Mouse (Mus musculus): Measurements from ENCODE around the gene Hoxa6. TPM values are rescaled to one million over a fixed set of nuclear protein-coding genes. Genes with fewer than 3 reads are reported as not detected.
A peak's percentile ranks its signal among the peaks of the same experiment; 100 is the strongest.

Hoxa6 gene
- polyA plus RNA-seq (2014; fragmentation: Nextera tagmentation; extraction: Ambion mirVana) = not detected in 2 replicates

DNA sequence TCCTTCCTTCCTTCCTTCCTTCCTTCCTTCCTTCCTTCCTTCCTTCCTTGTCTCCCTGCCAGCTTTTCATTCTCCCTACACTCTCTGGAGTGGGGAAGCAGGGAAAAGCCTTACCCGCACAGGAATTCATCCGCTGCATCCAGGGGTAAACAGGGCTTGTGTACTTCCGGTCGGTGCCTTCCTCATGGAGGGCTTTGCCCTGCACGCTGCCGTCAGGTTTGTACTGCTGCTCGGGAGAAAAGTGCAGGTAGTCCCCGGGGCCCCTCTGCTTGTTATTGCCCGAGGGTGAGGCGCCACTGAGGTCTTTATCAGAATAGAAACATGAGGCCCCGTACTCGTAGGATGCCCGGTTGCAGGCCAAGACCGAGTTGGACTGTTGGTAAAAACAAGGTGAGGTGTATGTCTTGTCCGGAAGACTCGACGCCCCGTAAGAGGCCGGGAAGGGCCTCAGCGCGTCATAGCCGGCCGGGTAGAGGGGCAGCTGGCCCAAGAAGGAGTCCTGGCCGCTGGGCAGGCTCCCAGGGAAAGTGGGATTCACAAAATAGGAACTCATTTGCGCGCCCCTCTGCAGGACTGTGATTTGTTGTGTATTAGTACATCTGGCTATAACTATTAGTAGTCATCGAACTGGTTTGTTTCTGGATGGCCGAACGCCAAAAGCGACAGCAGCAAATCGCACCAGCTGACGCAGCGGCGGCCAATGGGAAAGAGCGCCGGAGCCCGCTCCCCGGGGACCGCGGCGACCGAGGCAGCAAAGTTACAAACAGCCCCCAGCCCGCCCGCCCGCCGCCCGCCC lies at the start of gene Hoxa6:
TSS of gene Hoxa6 (minus strand) at position 651 of the 796 bp plus-strand sequence.
- WGBS = 2% methylated on average over 44 of the region's 47 CpGs
- peaks cover 99% of the 10 kb centered on the region for H3K27me3 ChIP-seq (ENCODE audit: control insufficient read depth, insufficient read depth, low read length)
- H3K36me3 ChIP-seq (ENCODE audit: control insufficient read depth, insufficient read depth, low read length) = no peaks in the 10 kb centered on the region
- H3K4me2 ChIP-seq (ENCODE audit: low read length) = no peak within 1 kb of the TSS
- H3K9ac ChIP-seq (replicated peaks; ENCODE audit: low read length) = no peak within 1 kb of the TSS
- no peak for ATAC-seq (ENCODE audit: low FRiP score, low TSS enrichment)
- no peaks in the 10 kb centered on the region for H3K4me1 ChIP-seq (ENCODE audit: control insufficient read depth, insufficient read depth, low read length)
- no peak for DNase-seq
- H3K4me3 ChIP-seq (replicated peaks; ENCODE audit: low read depth, low read length) = no peak within 1 kb of the TSS
- H3K9me3 ChIP-seq (ENCODE audit: control insufficient read depth, low read length) = no peaks in the 10 kb centered on the region
- no peak within 1 kb of the TSS for H3K27ac ChIP-seq (replicated peaks; ENCODE audit: low read depth, low read length)

DNA sequence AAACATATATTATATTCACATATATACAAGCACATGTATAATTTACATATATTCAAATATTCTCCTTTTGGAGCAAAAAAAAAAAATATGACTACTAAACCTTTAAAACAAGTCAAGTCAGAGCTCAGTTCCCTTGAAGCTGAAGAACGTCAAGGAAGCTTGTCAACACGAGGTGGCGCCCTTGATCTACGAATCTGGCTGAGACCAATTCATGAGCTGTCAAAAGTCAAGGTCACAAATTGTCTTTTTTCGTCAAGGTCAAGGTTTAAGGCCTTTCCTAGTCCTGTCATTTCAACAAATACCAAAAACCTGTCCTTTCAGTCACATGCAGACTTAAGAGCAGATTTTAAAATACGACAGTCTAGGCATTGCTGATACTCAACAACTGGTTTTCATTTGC lies 48.4 kb upstream of the Hoxa6 start:
- DNase-seq (peak; percentile 94), ATAC-seq (ENCODE audit: low FRiP score, low TSS enrichment) (no peak)
- Histone ChIP-seq H3K4me3 (replicated peaks; ENCODE audit: low read depth, low read length) (no peak overlapping the region), H3K9ac (replicated peaks; ENCODE audit: low read length) (no peak overlapping the region), H3K27me3 (ENCODE audit: control insufficient read depth, insufficient read depth, low read length) (peaks cover 87% of the 10 kb centered on the region), H3K4me2 (ENCODE audit: low read length) (no peak overlapping the region), H3K27ac (replicated peaks; ENCODE audit: low read depth, low read length) (no peak overlapping the region), H3K36me3 (ENCODE audit: control insufficient read depth, insufficient read depth, low read length) (no peaks in the 10 kb centered on the region), H3K4me1 (ENCODE audit: control insufficient read depth, insufficient read depth, low read length) (no peaks in the 10 kb centered on the region), H3K9me3 (ENCODE audit: control insufficient read depth, low read length) (no peaks in the 10 kb centered on the region)
- whole genome bisulfite sequencing = 0% methylated on average over 6 of the region's 6 CpGs

DNA sequence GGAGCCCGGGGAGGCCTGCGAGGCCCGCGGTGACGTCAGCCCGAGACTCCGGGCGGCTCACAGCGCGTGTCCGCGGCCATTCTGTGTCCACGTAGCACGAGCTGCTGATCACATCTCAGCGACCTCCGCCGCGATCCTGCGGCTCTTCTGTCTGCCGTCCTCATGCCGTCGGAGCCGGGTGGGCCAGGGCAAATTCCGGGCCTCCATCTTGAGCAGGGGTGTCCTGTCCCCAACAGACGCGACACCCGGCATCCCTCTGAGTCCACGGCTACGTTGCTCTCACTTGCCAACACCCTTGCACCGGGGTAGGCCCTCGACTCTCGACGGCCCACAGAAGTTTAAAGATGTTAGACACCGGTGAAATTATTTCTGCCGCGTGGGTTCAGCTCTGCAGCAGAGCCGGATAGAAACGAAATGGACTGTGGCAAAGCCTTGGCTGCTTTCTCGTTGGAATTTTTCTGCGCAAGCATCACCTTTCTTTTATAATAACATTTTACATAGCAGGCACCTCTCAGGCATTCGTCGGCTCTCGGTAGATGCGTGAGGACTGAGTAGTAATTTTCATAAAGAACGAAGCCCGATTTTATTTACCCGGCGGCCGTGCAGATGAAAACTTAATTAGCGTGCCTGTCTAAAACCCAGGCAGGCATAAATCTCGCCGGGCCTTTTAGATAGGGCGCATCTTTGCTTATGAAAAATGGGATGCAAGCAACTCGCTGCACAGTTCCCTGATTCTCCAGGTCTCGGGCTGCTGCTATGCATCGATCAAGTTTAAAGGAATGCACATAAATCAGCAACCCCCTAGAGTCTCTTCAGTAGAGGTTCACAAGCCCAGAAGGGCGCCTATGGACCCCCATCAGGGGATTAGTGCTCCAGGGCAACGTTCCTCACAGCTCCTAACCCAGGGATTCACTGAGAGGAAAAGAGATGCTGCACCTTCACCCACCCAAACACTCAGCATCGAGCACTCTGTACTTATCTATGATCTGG lies 45.3 kb upstream of the Hoxa6 start:
- under 1% methylated on average over 59 of the region's 59 CpGs for WGBS
- H3K27me3 ChIP-seq (ENCODE audit: control insufficient read depth, insufficient read depth, low read length) = peaks cover 94% of the 10 kb centered on the region

DNA sequence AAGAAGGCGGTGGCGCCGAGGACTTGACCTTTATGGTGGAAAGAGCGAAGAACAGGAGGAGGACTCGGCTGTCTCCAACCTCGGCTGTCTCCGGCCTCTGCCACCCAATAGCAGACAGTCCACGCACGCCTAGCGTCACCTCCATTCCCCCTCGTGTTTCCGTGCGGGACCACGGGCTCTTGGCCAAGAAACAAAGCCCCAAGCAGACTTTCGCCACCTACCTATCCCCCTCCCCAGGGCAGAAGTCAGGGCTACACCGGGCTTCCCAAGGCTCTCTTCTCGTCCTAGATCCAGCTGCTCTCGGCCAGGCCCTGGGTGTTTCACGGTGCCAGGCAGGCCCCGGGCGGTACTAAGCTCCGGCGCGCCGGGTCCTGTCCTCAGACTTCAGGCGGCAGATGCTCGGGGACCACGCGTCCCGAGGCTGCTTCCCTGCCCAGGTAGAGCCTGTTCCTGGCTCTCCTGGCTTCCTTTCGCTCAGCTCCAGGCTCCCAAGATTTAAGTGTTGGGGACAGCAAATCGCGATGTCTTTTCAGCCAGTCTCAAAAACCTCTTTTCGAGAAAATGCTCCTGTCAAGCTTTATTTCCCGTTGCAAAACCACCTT lies 44.4 kb upstream of the Hoxa6 start:
- DNase-seq = no peak
- WGBS = under 1% methylated on average over 35 of the region's 35 CpGs
- no peak overlapping the region for H3K4me3 ChIP-seq (replicated peaks; ENCODE audit: low read depth, low read length)

More for the DNA sequence above, 45.3 kb upstream of the Hoxa6 start:
- Histone ChIP-seq H3K27ac (replicated peaks; ENCODE audit: low read depth, low read length) (no peak overlapping the region), H3K4me2 (ENCODE audit: low read length) (no peak overlapping the region), H3K4me3 (replicated peaks; ENCODE audit: low read depth, low read length) (no peak overlapping the region), H3K9ac (replicated peaks; ENCODE audit: low read length) (no peak overlapping the region), H3K4me1 (ENCODE audit: control insufficient read depth, insufficient read depth, low read length) (no peaks in the 10 kb centered on the region), H3K9me3 (ENCODE audit: control insufficient read depth, low read length) (no peaks in the 10 kb centered on the region), H3K36me3 (ENCODE audit: control insufficient read depth, insufficient read depth, low read length) (no peaks in the 10 kb centered on the region)
- no peak for DNase-seq
- no peak for ATAC-seq (ENCODE audit: low FRiP score, low TSS enrichment)

DNA sequence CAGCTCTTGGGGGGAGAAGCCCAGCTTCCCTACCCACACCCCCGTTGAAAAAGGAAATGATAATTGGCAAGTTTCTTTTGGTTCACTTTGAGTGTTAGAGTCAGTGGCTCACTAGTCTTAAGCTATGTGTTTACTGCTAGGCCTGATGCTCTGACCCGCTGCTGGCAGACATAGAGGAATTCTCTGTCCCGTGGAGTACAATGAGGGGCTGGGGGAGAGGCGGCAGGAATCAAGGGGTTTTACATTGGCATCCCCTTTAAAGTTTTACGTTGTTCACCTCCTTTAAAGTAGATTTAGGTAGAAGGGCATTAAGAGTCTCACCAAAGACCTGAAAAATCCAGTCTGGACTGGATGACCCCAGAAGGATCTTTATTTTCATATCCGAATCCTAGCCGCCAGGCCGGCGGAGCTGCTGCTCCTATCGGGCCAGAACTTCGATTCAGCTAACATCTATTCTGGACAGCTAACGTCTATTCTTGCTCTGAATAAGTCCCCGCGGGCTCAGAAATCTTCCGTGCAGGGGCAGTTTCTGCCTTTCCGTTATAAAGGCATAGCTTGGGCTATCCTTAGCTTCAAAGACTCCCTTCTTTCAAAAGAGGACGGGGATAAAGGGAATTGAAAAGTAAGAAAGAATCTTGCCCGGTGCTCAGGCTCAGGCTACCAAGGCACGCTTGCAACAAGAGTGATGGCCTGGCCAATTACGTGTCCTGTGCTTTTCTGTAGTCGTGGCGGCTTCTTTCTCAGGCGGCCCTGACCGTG lies 43.7 kb upstream of the Hoxa6 start:
- Histone ChIP-seq H3K4me1 (ENCODE audit: control insufficient read depth, insufficient read depth, low read length) (no peaks in the 10 kb centered on the region), H3K9ac (replicated peaks; ENCODE audit: low read length) (no peak overlapping the region), H3K27ac (replicated peaks; ENCODE audit: low read depth, low read length) (no peak overlapping the region), H3K4me2 (ENCODE audit: low read length) (no peak overlapping the region), H3K36me3 (ENCODE audit: control insufficient read depth, insufficient read depth, low read length) (no peaks in the 10 kb centered on the region), H3K9me3 (ENCODE audit: control insufficient read depth, low read length) (no peaks in the 10 kb centered on the region), H3K27me3 (ENCODE audit: control insufficient read depth, insufficient read depth, low read length) (peaks cover 94% of the 10 kb centered on the region), H3K4me3 (replicated peaks; ENCODE audit: low read depth, low read length) (no peak overlapping the region)
- under 1% methylated on average over 24 of the region's 24 CpGs for WGBS
- DNase-seq (no peak), ATAC-seq (ENCODE audit: low FRiP score, low TSS enrichment) (no peak)

More for the DNA sequence above, 44.4 kb upstream of the Hoxa6 start:
- ATAC-seq (ENCODE audit: low FRiP score, low TSS enrichment) = no peak
- H3K9ac ChIP-seq (replicated peaks; ENCODE audit: low read length) = no peak overlapping the region
- H3K4me1 ChIP-seq (ENCODE audit: control insufficient read depth, insufficient read depth, low read length) = no peaks in the 10 kb centered on the region
- H3K4me2 ChIP-seq (ENCODE audit: low read length) = no peak overlapping the region
- H3K9me3 ChIP-seq (ENCODE audit: control insufficient read depth, low read length) = no peaks in the 10 kb centered on the region
- no peak overlapping the region for H3K27ac ChIP-seq (replicated peaks; ENCODE audit: low read depth, low read length)
- H3K27me3 ChIP-seq (ENCODE audit: control insufficient read depth, insufficient read depth, low read length) = peaks cover 94% of the 10 kb centered on the region
- H3K36me3 ChIP-seq (ENCODE audit: control insufficient read depth, insufficient read depth, low read length) = no peaks in the 10 kb centered on the region

DNA sequence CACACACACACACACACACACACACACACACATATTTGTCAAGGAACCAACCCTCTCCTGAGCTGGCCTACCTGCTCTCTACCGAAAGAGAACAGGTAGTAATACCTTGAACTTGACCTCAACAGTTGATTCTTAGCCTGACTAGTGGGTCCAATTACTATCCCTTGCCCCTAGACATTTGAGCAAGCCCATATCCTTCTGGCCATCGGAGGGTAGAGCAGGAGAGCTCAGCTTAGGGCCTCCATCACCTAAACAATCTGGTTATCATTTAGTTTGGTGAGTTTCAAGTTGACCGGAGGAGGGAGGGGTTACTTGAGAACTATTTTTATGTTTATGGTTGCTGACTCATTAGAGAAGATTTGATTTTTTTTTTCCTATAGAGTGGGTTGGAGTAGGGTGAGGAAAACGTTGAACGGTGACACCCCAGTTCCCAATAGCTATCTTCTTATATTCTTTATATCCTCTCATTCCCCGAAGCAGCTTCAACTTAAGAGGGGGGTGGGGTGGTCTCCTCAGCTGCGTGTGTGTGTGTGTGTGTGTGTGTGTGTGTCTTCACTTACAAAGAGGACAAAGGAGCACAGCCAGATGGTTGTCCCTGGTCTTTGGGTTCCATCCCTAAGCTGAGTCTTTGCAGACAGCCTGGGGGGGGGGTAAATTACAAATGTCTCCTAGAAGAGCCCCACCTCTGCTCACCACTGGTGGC lies 42.8 kb upstream of the Hoxa6 start:
- Histone ChIP-seq H3K27me3 (ENCODE audit: control insufficient read depth, insufficient read depth, low read length) (peaks cover 95% of the 10 kb centered on the region), H3K4me3 (replicated peaks; ENCODE audit: low read depth, low read length) (no peak overlapping the region), H3K9me3 (ENCODE audit: control insufficient read depth, low read length) (no peaks in the 10 kb centered on the region), H3K9ac (replicated peaks; ENCODE audit: low read length) (no peak overlapping the region), H3K4me2 (ENCODE audit: low read length) (no peak overlapping the region), H3K36me3 (ENCODE audit: control insufficient read depth, insufficient read depth, low read length) (no peaks in the 10 kb centered on the region), H3K27ac (replicated peaks; ENCODE audit: low read depth, low read length) (no peak overlapping the region), H3K4me1 (ENCODE audit: control insufficient read depth, insufficient read depth, low read length) (no peaks in the 10 kb centered on the region)
- WGBS = 8% methylated on average over 7 of the region's 7 CpGs
- ATAC-seq (ENCODE audit: low FRiP score, low TSS enrichment) (no peak), DNase-seq (no peak)

DNA sequence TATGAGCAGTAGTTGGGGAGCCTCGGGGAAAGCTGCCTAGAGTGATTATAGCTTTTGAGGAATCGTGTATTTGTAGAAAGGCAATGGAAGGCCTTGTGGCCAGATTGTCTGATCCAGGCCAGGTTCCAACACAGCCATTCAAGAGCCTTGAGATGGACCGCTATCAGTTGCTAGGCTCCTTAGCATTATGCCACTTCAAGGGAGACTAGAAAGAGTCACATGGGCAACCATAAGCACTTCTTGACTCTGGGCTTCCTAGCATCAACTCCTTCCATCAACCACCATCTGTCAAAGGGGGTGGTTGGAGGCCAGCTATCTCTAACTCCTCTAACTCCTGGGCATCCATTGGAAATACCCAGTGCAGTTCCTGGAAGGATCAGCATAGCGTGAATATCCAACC lies 41.3 kb upstream of the Hoxa6 start:
- Histone ChIP-seq H3K9me3 (ENCODE audit: control insufficient read depth, low read length) (no peaks in the 10 kb centered on the region), H3K4me1 (ENCODE audit: control insufficient read depth, insufficient read depth, low read length) (no peaks in the 10 kb centered on the region), H3K36me3 (ENCODE audit: control insufficient read depth, insufficient read depth, low read length) (no peaks in the 10 kb centered on the region), H3K4me2 (ENCODE audit: low read length) (no peak overlapping the region), H3K27ac (replicated peaks; ENCODE audit: low read depth, low read length) (no peak overlapping the region), H3K27me3 (ENCODE audit: control insufficient read depth, insufficient read depth, low read length) (peaks cover 96% of the 10 kb centered on the region), H3K4me3 (replicated peaks; ENCODE audit: low read depth, low read length) (no peak overlapping the region), H3K9ac (replicated peaks; ENCODE audit: low read length) (no peak overlapping the region)
- DNase-seq = no peak
- no peak for ATAC-seq (ENCODE audit: low FRiP score, low TSS enrichment)
- WGBS = 2% methylated on average over 4 of the region's 4 CpGs

DNA sequence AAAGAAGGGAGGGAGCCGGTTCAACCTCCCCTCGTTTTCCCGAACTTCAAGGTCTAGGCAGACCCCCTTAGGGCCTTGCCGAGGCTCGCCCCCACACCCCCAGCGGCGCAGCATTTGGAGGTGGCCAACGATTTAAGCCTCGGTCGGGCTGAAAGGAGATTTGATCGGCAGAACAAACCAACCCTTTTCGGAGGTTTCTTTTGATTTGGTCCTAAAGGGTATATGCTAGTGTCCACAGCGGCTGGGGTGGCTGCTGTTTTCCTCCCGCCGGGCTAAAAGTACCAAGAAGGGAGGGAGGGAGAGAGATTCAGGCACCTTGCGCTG lies 40.9 kb upstream of the Hoxa6 start:
- no peak overlapping the region for H3K4me3 ChIP-seq (replicated peaks; ENCODE audit: low read depth, low read length)
- WGBS = 1% methylated on average over 16 of the region's 16 CpGs
- DNase-seq (no peak), ATAC-seq (ENCODE audit: low FRiP score, low TSS enrichment) (no peak)
- no peak overlapping the region for H3K9ac ChIP-seq (replicated peaks; ENCODE audit: low read length)
- H3K4me2 ChIP-seq (ENCODE audit: low read length) = no peak overlapping the region
- H3K9me3 ChIP-seq (ENCODE audit: control insufficient read depth, low read length) = no peaks in the 10 kb centered on the region
- H3K27me3 ChIP-seq (ENCODE audit: control insufficient read depth, insufficient read depth, low read length) = peaks cover 98% of the 10 kb centered on the region
- no peaks in the 10 kb centered on the region for H3K36me3 ChIP-seq (ENCODE audit: control insufficient read depth, insufficient read depth, low read length)
- no peak overlapping the region for H3K27ac ChIP-seq (replicated peaks; ENCODE audit: low read depth, low read length)
- H3K4me1 ChIP-seq (ENCODE audit: control insufficient read depth, insufficient read depth, low read length) = no peaks in the 10 kb centered on the region

Measured in midbrain, embryonic 14.5 days (tissue).